Comparison of ENCODE assay signal across 23 mouse cellular contexts in the genomic region with DNA sequence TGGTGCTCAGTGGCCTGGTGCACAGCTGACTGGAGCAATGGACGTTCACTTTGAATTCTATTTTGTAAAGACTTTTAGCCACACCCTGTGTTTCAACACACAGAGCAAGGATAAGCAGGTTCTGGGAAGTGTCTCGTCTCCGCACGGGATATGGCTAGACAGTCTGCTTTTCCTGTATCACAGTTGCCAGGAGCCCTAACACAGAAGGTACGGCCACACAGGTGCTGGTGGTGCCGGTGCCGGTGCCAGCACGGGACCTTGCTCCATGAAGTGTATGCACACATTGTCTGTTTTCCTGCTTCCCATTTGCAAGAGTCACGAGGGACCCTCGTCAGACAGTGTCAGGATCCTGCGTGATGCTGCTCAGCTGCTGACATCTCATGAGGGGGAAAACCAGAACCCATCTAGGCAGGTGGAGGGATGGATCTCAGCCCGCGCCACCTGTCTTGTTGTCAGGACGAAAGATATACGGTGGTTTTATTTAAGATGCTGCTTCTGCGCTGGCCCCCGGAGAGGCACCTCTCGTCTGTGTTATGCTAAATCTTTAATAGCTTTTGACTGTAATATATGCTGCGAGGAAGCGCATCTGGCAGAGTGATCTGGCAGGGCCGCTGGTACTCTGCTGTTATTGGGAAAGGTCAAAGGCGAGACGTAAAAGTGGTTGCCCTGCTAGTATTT.
DNase-seq lines count a peak whose midpoint lies in the region; ATAC-seq lines count a peak whose summit lies in the region.
"Had no signal": no experiment of that assay in that cellular context is flagged by ENCODE, and none has a peak within 500 bp of the region (broad histone marks: within the 10 kb centered on the region; RNA-seq: fewer than 3 reads in every experiment).

No protein-coding gene starts in this region.

- no peak overlapping the region for H3K9ac ChIP-seq in neural tube, embryonic 11.5 days (ENCODE audit: low read length)
- no peak overlapping the region for H3K9ac ChIP-seq in hindbrain, embryonic 14.5 days
- no peak overlapping the region for H3K9ac ChIP-seq in midbrain, embryonic 13.5 days (replicated peaks)
- H3K9ac ChIP-seq in neural tube, embryonic 15.5 days (replicated peaks), result no peak overlapping the region
- H3K9ac ChIP-seq: embryonic facial prominence, embryonic 15.5 days; heart, embryonic 13.5 days; stomach, embryonic 15.5 days had no signal

- no peaks in the 10 kb centered on the region for H3K4me1 ChIP-seq in neural tube, embryonic 11.5 days (ENCODE audit: control insufficient read depth, insufficient read depth, low read length)
- H3K4me1 ChIP-seq in hindbrain, embryonic 14.5 days (replicated peaks; ENCODE audit: control insufficient read depth, insufficient read depth, low read length), result peaks cover 8% of the 10 kb centered on the region; the same call in 1 of the 2 replicates
- H3K4me1 ChIP-seq in midbrain, embryonic 13.5 days (replicated peaks), result peaks cover 18% of the 10 kb centered on the region
- H3K4me1 ChIP-seq in neural tube, embryonic 15.5 days, result peaks cover 6% of the 10 kb centered on the region
- H3K4me1 ChIP-seq: embryonic facial prominence, embryonic 15.5 days; heart, embryonic 13.5 days; stomach, embryonic 15.5 days had no signal

- 63% methylated on average over 23 of the region's 23 CpGs for WGBS in neural tube, embryonic 11.5 days
- WGBS in hindbrain, embryonic 14.5 days, result 50% methylated on average over 23 of the region's 23 CpGs
- 61% methylated on average over 23 of the region's 23 CpGs for WGBS in midbrain, embryonic 13.5 days
- 43% methylated on average over 23 of the region's 23 CpGs for WGBS in neural tube, embryonic 15.5 days

- H3K4me2 ChIP-seq in neural tube, embryonic 11.5 days (ENCODE audit: low read depth), result no peak overlapping the region
- H3K4me2 ChIP-seq in hindbrain, embryonic 14.5 days (replicated peaks), result no peak overlapping the region
- H3K4me2 ChIP-seq in midbrain, embryonic 13.5 days (replicated peaks), result no peak overlapping the region
- H3K4me2 ChIP-seq in neural tube, embryonic 15.5 days, result no peak overlapping the region
- H3K4me2 ChIP-seq: embryonic facial prominence, embryonic 15.5 days; heart, embryonic 13.5 days; liver, embryonic 11.5 days; stomach, embryonic 15.5 days had no signal

- ATAC-seq in neural tube, embryonic 11.5 days (ENCODE audit: insufficient read depth, low FRiP score, low TSS enrichment), result no peak
- ATAC-seq in hindbrain, embryonic 14.5 days (ENCODE audit: low FRiP score), result peak; percentile 59
- peak; percentile 65 for ATAC-seq in midbrain, embryonic 13.5 days
- peak; percentile 62 for ATAC-seq in neural tube, embryonic 15.5 days (ENCODE audit: low FRiP score)
- ATAC-seq in megakaryocyte, adult 5-6 weeks (ENCODE audit: poor library complexity, severe bottlenecking), result no peak
- ATAC-seq: intestine, postnatal 0 days had no signal

- peak overlapping the region; percentile 67; the same call in 1 of the 2 replicates for H3K27ac ChIP-seq in neural tube, embryonic 11.5 days (ENCODE audit: low read depth, low read length)
- H3K27ac ChIP-seq in hindbrain, embryonic 14.5 days, result peak overlapping the region; percentile 69; the same call in 1 of the 2 replicates
- peak overlapping the region; percentile 57 for H3K27ac ChIP-seq in midbrain, embryonic 13.5 days
- H3K27ac ChIP-seq in neural tube, embryonic 15.5 days (replicated peaks), result peak overlapping the region; percentile 47; the same call in 1 of the 2 replicates
- H3K27ac ChIP-seq: embryonic facial prominence, embryonic 15.5 days; heart, embryonic 13.5 days; kidney, postnatal 0 days; layer of hippocampus, adult 2 months; limb, embryonic 10.5 days; stomach, embryonic 15.5 days had no signal

- DNase-seq in neural tube, embryonic 11.5 days (ENCODE audit: low spot score), result no peak
- no peak for DNase-seq in neural tube, embryonic 10.5 days (ENCODE audit: extremely low spot score, low spot score)
- DNase-seq in hindbrain, embryonic 14.5 days (ENCODE audit: low spot score), result peak; percentile 36
- DNase-seq in urinary bladder, postnatal 25 days (ENCODE audit: low spot score), result no peak
- no peak for DNase-seq in thymus, adult 18-20 months
- DNase-seq: B cell, adult 2 months; cerebellum, adult 9-11 months; gastrocnemius, postnatal 36 days; heart, postnatal 36 days; lung, adult 2 months; lung, postnatal 4 days; right cerebral cortex, postnatal 14 days had no signal

- no peaks in the 10 kb centered on the region for H3K36me3 ChIP-seq in neural tube, embryonic 11.5 days (ENCODE audit: control insufficient read depth, insufficient read depth, low read length)
- no peaks in the 10 kb centered on the region for H3K36me3 ChIP-seq in hindbrain, embryonic 14.5 days (replicated peaks; ENCODE audit: control insufficient read depth, insufficient read depth)
- no peaks in the 10 kb centered on the region for H3K36me3 ChIP-seq in midbrain, embryonic 13.5 days
- H3K36me3 ChIP-seq in neural tube, embryonic 15.5 days, result no peaks in the 10 kb centered on the region
- H3K36me3 ChIP-seq: embryonic facial prominence, embryonic 15.5 days; heart, embryonic 13.5 days; limb, embryonic 10.5 days; stomach, embryonic 15.5 days had no signal

- no peaks in the 10 kb centered on the region for H3K27me3 ChIP-seq in neural tube, embryonic 11.5 days (ENCODE audit: control insufficient read depth, insufficient read depth, low read length)
- no peaks in the 10 kb centered on the region for H3K27me3 ChIP-seq in hindbrain, embryonic 14.5 days (ENCODE audit: control insufficient read depth, insufficient read depth, low read length)
- H3K27me3 ChIP-seq in midbrain, embryonic 13.5 days, result no peaks in the 10 kb centered on the region
- H3K27me3 ChIP-seq in neural tube, embryonic 15.5 days (replicated peaks), result no peaks in the 10 kb centered on the region; the same call in 1 of the 2 replicates
- H3K27me3 ChIP-seq: embryonic facial prominence, embryonic 15.5 days; heart, embryonic 13.5 days; stomach, embryonic 15.5 days had no signal

- no peak overlapping the region for H3K4me3 ChIP-seq in neural tube, embryonic 11.5 days (ENCODE audit: low read depth, low read length)
- no peak overlapping the region for H3K4me3 ChIP-seq in hindbrain, embryonic 14.5 days (replicated peaks; ENCODE audit: low read length)
- H3K4me3 ChIP-seq in midbrain, embryonic 13.5 days (replicated peaks), result no peak overlapping the region
- H3K4me3 ChIP-seq in neural tube, embryonic 15.5 days (replicated peaks), result no peak overlapping the region
- H3K4me3 ChIP-seq: embryonic facial prominence, embryonic 15.5 days; heart, embryonic 13.5 days; layer of hippocampus, adult 2 months; limb, embryonic 10.5 days; stomach, embryonic 15.5 days had no signal

- no peaks in the 10 kb centered on the region for H3K9me3 ChIP-seq in neural tube, embryonic 11.5 days (ENCODE audit: control insufficient read depth, low read length)
- no peaks in the 10 kb centered on the region for H3K9me3 ChIP-seq in hindbrain, embryonic 14.5 days (ENCODE audit: control insufficient read depth, low read length)
- no peaks in the 10 kb centered on the region for H3K9me3 ChIP-seq in midbrain, embryonic 13.5 days
- H3K9me3 ChIP-seq in neural tube, embryonic 15.5 days (replicated peaks), result no peaks in the 10 kb centered on the region
- H3K9me3 ChIP-seq: embryonic facial prominence, embryonic 15.5 days; heart, embryonic 13.5 days; limb, embryonic 10.5 days; stomach, embryonic 15.5 days had no signal

Comparison
In these comparisons a context has a peak if more than half of its experiments do, and no peak if none do; other contexts are left out.
1. ATAC-seq: peak in hindbrain, embryonic 14.5 days (single experiment), midbrain, embryonic 13.5 days (single experiment) and neural tube, embryonic 15.5 days (single experiment); none in neural tube, embryonic 11.5 days (single experiment) and megakaryocyte, adult 5-6 weeks (single experiment).
2. Peak in every context shown above with its lines, with median percentiles within 50 percentile points of each other: H3K27ac ChIP-seq.